Mouse (Mus musculus): ENCODE data around the gene Mtfp1.

DNA sequence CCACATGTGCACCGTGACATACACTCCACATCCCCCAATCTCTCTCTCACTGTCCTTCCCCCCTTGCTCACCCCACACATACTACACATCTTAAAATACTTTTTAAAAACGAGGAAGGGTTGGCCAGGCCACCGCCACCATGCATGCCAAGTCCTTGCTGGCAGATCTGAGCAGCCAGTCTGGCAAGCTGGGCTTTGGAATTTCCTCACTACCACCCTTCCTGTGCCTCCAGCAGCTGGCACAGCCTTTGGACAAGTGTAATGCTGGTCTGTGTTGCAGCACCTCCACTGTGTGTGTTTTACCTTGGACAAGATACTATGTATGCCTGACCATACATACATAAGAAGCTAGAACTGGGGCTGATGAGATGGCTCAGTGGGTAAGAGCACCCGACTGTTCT is 18.3 kb upstream of the Mtfp1 start:
- TF ChIP-seq CTCF (IDR thresholded peaks at IDR 0.05; ENCODE audit: borderline replicate concordance, extremely low read depth, insufficient read depth, insufficient read length), result no peak
- TF ChIP-seq POLR2A (IDR thresholded peaks at IDR 0.05; ENCODE audit: borderline replicate concordance, extremely low read depth, insufficient read depth, insufficient read length, poor library complexity, severe bottlenecking), result no peak

Data from brain, embryonic 14.5 days (tissue).